Mouse (Mus musculus): Measurements from ENCODE around the gene Ctnna3. TPM values are rescaled to one million over a fixed set of nuclear protein-coding genes. Genes with fewer than 3 reads are reported as not detected.
"Not testable (repeated sequence)": the region's sequence is repeated elsewhere in the genome, so short reads cannot be mapped to it uniquely, and the experiment has no call there.

The Ctnna3 gene
- total RNA-seq, 1 experiment from 2014 or later = 1.3 TPM

DNA sequence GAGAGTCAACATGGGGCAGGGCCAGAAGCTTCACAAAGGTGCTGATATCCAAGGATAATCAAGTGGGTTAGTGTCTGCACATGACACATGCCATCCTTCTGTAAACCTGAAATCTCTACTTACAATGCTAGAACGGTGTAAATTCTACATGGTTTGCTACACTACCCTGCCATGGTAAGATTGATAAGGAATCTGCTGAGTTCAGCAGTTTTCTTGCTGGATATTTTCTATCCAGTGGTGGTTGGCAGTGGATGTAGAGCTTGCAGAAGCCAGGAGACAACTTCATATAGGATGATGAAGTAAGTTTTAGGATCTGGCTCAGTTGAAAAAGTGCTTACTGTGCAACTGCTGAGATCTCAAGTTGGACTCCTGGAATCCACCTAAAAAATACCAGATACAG lies 767.7 kb downstream of the Ctnna3 start:
- DNase-seq = no peak

DNA sequence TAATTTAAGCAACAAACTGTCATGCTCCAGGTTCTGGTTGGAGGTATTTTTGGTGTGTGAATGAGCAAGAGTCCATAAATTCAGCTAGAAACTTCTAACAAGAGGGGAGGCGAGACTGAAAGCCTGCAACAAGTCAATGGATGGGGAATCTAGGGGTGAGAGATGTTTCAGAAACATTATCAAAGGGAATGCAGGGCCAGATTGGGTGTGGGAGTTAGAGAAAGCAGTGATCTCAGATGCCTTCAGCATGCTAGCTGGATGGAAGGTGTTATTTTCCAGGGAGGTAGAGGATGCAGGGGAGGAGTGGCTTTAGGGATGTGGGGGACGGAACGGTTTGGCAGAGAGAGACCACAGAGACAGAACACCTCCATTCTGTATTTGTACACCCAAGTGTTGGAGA lies 785.7 kb downstream of the Ctnna3 start:
- no peak for DNase-seq

DNA sequence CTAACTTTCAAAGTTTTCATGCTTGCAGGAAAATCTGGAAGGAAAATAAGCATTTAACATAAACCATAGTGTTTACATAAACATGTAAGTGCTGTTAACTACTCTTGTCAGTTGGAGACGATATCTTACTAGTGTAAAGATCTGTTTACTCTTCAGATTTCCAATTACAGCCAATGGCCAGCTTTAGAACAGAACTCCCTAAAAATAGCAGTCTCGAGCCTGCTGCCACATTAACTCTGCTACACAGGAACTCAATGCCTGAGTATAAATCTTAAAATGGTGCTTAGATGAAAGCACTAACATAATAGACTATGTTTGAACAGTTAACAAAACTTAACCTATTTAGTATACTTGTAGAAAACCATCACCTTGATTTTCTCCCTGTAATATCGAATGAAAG lies 793.1 kb downstream of the Ctnna3 start:
- no peak for DNase-seq

DNA sequence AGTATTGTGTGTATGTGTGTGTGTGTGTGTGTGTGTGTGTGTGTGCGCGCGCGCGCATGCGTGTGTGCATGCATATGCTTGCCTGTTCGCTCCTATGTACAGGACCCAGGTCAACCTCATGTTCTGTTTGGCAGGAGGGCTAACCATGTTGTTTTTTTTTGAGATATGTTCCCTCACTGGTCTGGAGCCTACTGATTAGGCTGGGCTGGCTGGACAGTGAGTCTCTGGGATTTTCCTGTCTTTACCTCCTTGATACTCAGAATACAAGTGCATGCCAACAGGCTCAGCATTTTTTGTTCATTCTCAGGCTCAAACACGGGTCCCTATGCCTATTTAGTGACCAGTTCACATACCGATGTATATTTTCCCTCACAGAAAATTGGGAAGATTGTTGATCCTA lies 794.1 kb downstream of the Ctnna3 start:
- no peak for DNase-seq

DNA sequence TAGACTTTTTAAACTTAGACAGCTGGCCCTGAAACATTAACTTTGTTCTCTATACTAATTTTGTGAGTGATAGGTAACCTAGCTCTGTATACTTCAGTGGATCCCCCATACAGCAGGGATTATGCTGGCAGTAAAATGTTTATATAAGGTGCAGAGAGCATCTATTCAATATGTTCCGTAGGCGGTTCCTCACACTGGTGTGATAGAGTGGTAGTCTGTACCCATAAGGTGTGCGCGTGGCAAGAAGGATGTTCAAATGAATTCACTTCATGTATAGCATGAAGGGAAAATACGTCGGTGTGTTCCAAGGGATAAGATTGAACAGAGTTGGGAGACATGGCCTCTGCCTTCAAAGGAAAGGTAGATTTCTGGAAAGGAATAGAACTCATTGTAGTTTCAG lies 794.5 kb downstream of the Ctnna3 start:
- no peak for DNase-seq

DNA sequence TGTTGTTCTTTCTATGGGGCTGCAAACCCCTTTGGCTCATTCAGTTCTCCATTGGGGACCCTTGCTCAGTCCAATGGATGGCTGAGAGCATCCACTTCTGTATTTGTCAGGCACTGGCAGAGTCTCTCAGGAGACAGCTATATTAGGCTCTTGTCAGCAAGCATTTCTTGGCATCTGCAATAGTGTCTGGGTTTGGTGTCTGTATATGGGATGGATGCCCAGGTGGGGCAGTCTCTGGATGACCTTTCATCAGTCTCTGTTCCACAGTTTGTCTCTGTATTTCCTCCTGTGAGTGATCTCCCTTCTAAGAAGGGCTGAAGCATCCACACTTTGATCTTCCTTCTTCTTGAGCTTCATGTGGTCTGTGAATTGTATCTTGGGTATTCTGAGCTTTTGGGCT lies 795.9 kb downstream of the Ctnna3 start:
- DNase-seq = not testable (repeated sequence)

DNA sequence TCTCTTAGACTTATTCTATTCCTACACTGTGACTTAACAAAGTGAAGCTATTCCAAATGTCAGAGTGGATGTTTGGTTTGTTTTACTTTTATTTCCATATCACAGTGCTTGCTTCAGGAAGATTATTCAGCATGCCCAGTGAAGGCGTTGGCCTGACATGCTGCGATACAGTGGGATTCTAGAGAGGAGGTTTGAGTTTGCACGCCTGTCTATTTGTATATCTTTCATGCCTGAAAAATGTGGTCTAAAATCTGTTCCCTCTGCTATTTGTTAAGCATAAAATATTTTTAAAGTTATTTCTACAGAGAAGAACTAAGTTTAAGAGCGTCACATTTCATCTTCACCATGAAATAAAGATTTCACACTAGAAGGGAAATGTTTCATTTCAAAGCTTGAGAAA lies 813.5 kb downstream of the Ctnna3 start:
- no peak for DNase-seq

DNA sequence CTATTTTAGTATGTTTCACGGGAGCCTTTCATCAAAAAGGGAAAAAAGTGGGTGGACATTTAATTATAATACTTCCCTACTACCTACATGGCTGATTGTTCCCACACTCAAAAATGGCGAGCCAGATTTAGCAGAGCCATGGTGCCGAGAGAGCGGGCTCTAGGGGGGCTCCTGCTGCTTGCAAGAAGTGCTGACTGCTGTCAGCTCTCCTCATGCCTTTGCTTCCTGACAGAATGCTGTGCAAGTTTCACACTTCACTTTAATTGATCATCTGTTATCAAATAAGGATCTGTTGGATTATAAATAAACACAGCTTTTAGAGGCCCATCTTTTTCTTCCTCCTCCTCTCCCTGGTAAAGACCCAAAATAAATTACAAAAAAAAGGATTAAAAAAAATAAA lies 838.3 kb downstream of the Ctnna3 start:
- DNase-seq = no peak

DNA sequence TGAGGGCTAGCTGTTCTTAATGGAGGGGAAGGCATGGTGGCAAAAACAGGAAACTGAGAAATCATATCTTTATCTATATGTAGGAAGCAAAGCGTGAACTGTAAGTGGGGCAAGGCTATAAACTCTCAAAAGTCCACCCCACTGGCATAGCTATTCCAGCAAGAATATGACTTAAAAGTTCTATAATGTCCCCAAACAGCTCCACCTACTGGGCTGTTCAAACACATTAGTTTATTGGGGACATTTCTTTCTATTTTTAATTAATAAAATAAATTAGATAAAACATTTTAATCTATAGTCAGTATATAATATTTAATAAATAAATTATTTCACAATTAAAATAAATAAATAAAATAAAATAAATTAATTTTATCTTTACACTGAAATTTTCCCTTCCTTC lies 845.2 kb downstream of the Ctnna3 start:
- DNase-seq = no peak

DNA sequence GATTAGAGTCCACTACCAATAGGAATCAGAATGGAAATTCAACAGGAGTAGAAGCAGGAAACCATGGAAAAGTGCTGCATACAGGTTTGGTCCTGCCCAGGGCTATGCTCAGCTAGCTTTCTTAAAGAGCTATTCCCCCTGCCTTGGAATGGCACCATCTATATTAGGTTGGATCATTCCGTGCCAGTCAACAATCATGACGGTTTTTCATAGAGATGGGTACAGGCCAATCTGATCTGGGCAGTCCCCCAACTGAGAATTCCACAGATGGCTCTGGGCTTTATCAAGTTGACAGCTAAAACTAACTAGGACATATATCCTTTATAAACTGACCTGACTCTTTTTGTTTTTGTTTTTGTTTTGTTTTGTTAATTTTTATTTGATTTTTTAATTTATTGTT lies 848.9 kb downstream of the Ctnna3 start:
- DNase-seq = no peak

DNA sequence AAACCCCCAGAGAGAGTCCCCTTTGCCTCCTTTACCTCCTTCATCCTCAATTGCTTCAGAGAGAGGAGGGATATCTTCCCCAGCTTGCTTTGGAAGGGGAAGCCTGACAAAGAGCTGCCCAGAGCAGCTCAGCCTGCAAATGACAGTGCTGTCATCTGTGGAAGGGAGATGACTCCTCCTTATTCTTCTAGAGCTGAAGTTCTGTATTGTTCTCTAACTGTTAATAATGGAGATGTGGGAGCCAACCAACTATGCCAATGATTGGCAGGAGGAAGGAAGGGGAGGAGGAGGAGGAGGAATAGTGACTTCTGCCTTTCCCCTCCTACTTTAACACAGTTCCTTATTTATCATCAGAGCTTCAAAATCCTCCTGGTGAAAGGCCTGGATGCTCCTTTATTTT lies 875.9 kb downstream of the Ctnna3 start:
- no peak for DNase-seq

DNA sequence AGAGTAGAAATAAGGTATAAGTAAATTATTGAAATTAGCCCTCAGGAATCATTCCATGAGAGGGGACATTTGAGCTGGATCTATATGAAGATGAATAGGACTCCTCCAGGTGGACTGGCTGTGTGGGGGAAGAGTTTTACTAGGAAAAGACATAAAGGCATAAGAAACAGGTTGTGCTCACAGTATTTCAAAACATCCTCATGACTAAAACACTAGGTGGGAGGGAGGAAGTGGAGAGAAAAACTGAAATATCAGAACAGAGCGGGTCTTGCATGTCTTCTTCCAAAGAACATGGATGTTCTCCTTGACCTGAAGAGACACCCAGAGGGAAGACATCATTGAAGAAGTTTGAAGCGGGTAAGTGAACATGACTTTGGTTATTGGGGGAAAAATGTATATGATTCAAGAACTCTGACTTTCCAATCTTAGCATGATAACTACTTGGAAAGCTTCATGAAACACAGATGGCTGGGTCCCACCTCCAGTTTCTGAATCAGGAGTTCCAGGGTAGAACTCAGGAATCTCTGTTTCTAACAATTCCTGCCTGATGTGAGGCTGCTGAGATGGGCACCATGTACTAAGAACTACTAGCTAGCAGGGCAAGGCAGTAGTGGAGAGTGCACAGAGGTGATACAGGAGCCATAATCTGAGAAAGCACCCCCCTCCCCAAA lies 881.9 kb downstream of the Ctnna3 start:
- DNase-seq = no peak

DNA sequence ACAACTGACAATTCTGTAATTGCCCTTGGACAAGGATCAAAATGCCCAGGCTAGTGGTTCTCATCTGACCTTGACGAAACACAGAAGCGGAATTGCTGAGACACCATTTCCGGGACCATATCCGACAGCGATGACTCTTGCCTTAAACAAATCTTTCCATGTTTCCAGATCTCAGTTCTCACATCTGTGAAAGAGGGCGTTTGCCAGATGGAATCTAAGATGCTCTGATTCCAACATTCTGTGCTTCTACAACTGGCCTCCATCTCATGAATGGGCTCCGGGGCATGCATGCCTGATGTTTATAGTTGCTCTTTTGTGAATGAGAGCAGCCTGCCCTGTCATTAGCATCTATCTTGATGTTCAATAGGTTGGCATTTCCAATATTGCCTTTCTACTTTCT lies 890.4 kb downstream of the Ctnna3 start:
- DNase-seq = no peak

DNA sequence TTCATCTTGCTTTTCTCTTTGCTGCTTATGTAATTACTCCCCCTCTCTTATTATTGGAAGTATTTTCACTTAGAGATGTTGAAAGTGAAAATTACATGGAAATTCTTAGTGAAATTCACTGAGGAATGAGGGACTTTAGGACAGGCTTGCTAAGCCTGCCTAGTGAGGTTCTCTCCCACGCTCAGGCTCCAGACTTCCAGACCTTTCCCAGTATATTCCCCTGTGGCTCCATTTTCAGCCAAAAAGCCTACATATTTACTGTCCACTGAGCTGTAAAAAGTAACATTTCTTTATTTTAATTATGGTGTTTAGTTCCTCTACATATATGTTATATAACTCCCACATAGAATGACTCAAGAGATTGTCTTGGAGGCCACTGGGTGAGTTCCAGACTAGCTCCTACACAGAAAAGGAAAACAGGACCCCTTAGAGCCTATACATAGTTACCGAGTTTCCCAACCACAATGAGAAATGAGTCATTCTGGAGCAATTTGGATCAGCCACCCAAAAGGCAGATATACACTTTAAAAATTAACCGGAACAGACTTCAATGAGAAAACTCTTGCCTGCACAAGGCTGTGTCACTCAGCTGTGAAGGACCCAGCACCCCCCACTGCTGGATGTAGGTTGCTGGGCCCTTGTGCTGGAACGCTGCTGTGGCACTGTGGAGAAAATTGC lies 912.9 kb downstream of the Ctnna3 start:
- no peak for DNase-seq

DNA sequence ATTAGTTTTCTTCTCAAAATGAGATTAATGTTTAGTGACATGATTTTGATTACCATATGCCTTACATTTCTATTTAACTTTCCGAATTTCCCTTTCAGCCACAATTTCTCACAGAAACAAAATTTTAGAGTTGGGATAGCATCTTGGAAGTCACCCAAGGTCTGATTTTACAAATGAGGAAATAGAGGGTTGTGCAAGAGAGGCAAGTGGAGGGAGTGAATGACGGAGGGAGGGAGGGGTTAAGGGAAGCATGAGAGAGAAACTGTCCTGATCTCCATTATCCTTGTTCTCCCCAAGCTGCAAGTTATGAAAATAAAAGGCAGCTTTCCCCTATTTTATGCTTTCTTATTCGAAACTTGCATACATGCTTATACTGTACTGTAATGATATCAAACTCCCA lies 943.4 kb downstream of the Ctnna3 start:
- DNase-seq = peak; percentile 7

DNA sequence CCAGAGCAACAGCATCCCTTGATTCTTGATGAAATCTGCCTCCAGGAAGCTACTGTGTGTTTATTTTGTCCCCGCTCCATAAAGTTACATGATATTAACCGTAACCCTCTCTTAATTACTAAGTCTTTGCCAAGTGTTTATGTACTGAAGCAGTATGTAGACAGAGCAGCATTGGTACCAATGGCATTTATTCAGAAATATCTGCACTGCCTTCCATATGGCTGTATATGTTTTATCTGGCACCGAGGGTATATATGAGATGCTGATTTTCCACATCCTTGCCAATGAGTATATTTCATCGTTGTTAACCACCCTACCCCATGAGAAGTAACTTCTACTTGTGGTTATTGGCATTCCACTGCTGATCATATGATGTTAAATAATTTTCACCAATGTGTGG lies 947.9 kb downstream of the Ctnna3 start:
- DNase-seq = no peak

DNA sequence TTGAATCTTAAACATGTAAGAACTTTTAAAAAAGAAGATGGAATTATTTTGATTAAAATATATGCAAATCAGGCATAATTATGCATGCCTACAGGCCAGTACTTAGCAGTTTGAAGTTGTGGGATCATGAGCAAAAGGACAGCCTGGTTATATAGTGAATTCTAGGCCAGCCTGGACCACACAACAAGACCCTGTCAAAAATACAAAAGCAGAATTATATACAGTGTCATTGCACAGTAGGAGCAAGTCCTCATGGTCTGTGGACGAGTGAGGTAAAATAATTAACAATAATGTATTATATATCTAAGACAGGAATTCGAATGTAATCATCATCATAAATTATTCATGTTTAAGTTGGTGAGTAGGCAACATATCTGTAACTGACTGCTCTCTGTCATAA lies 966.7 kb downstream of the Ctnna3 start:
- no peak for DNase-seq

DNA sequence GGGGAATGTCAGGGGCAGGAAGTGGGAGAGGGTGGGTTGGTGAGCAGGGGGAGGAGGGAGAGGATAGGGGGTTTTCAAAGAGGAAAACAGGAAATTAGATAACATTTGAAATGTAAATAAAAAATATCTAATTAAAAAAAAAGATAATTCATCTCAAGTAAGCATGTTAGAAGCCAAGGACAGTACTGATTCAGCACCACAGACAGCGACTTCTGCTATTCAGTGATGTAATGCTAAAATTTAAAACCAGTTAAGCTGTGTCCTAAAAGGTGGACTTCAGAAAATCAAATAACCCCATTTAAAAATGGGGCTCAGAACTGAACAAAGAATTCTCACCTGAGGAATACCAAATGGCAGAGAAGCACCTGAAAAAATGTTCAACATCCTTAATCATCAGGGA lies 988.5 kb downstream of the Ctnna3 start:
- DNase-seq = peak; percentile 39

DNA sequence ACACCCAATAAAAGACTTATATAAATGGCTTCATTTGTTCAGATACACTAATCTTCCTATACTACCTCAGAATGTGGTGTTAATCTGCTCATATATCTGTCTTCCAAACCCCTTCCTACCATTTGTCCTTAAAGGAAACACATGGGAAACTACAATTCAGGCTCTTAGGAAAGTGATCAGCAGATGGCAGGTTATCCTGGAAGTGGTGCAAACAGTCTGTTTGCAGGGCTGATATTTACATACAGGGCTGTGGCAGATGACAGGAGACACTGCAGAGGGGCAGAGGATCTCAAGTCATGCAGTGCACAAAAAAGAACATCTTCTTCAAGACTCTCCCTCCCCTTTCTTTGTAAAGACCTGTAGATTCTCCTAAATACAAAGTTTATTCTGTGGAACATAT lies 1008.8 kb downstream of the Ctnna3 start:
- DNase-seq = no peak

DNA sequence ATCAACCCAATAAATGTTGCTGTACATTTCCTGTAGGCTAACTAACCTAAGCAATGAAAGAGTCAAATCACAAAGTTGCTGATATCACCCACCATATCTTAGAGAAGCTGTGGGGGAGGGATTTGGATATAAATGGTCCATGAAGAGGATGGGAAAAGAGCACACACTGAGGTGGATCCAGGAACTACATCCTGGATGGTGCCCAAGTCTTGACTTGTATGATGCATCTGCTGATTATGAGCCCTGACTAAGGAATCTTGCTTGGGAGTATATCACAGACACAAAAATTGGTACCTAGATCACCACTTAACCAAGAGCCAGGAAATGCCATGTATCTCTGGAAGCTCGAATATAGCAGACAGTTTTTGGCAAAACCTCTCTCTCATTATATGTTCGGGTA lies 1018.7 kb downstream of the Ctnna3 start:
- no peak for DNase-seq

DNA sequence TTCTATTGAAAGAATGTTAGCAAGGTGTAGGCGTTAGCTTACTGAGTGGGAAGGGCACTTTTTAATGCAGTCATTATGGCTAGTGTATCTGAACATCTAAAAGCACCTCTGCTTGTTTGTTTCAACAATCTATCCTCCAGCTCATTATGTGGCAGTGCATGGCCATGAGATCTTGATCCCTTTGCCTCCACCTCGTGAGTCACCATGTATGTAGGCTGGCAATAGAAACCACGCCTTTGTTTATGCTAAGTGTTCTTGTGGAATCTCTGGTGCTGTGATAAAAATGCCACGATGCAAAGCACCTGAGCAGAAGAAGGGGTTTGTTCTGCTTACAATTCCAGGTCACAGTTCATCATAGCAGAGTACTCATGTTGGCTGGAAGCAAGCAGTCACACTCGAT lies 1053.4 kb downstream of the Ctnna3 start:
- no peak for DNase-seq

DNA sequence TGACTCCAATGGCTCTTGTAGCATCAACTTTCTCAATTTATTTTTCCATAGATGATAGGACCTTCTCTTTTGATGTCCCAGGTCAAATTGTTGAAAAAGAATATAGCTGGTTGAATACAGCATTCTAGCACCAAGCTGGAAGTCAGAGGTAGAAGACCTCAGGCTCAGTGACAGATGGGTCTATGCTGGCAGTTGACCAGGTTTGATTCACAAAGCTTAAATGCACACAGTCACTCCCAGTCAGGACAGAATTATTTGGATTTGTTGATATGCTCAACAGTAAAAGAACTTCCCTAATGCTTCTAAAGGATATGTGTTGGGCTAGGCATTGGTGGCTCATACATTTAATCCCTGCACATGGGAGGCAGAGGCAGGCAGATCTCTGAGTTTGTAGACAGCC lies 1059.6 kb downstream of the Ctnna3 start:
- no peak for DNase-seq

DNA sequence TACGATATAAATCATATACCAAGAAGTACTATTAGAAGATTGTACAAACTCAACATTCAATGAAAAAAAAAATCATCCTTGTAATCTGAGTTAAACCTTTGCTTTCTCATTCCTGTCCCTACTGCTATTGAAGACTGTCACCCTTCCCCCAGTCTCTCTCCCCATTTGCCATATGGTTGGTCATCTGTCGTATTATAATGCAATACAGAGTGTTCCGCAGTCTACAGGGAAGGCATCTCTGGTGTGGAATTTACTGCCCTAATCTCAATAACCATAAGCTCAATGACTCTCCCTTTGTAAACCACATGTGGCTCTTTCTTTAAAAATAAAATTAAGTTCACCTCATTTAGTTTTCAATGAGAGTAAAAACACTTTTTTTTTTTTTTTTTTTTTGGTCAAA lies 1113.7 kb downstream of the Ctnna3 start:
- DNase-seq = no peak

DNA sequence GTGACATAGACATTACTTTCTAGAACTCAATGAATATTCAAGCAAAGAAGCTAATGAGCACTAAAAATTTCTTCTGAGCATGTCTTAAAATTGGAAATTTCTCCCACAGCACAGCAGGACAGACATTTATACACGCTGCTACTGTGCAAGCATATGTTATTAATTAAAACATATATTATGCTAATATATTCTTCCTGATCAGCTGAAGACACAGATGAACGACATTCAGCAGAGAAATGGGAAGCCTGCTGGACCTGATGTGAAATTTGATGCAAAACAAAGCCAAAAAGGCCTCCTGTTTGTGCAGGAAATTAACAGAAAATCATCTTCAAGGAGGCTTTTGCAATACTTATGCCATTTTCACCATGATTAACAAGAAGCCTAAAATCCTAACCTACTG lies 1114.5 kb downstream of the Ctnna3 start:
- no peak for DNase-seq

DNA sequence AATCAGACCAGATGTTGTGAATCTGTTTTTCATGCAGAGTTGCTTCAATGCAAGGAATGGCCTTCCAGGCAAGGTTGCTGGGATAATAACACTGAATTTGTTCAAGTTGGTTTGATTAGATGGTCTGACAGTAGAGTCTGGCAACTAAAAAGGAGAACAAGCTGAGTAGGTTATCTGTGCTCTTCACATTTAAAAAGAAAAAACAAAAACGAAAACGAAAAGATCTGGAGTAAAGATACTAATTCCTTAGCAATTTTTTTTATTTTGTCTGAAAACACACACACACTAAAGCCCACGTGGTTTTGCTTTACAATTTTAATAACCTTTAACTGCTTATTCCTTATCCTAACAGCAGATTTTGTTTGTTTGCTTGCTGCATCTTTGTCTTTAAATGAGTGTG lies 1141.4 kb downstream of the Ctnna3 start:
- no peak for DNase-seq

Data from adrenal gland, postnatal 14 days (tissue).